ENCODE assay signal across 18 mouse cellular contexts in the genomic region with DNA sequence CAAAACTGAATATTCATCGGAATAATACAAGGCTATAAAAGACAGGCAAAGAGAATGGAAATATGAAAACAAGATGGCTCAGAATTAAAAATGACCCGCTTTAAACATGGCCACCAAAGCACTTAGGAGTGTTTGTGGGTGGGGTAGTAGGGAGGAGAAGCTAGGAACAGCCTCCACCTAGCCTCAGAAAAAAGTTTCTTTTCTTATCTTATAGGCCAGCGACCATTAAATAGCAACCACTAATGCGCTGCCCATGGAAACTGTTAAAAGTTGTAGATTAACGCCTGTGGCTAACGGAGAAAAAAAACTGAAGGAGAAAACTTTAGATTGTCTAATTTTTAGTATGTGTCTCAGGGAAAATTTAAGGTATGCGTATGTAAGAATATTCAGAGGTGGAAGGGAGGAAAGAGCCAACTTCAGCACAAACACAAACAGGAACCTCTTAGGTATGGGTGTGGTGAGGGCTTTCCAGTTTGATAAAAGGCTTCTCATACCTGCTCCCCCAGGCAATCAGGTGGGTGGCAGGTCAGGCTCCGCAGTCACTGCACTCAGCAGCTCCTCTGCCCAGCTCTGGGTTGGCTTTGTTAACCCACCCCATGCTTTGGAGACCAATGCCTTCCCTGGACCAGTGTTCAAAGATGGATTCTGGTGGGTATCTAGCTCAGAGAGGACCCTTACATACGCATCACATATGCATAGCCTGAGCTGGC.
DNase-seq lines count a peak whose midpoint lies in the region; ATAC-seq and TF ChIP-seq lines count a peak whose summit lies in the region.
"Had no signal": no experiment of that assay in that cellular context is flagged by ENCODE, and none has a peak within 500 bp of the region (broad histone marks: within the 10 kb centered on the region; RNA-seq: fewer than 3 reads in every experiment).

No protein-coding gene starts in this region.

- H3K4me1 ChIP-seq in forebrain, embryonic 13.5 days = peaks cover 68% of the 10 kb centered on the region
- peaks cover 52% of the 10 kb centered on the region for H3K4me1 ChIP-seq in forebrain, embryonic 15.5 days
- peaks cover 77% of the 10 kb centered on the region for H3K4me1 ChIP-seq in hindbrain, embryonic 13.5 days (replicated peaks)
- H3K4me1 ChIP-seq in hindbrain, embryonic 16.5 days (ENCODE audit: control insufficient read depth, insufficient read depth, low read depth, low read length) = peaks cover 35% of the 10 kb centered on the region
- H3K4me1 ChIP-seq in liver, embryonic 14.5 days (replicated peaks; ENCODE audit: control insufficient read depth in 2 of 2, insufficient read depth in 2 of 2, low read length in 1 of 2) = peaks cover 21 to 27% of the 10 kb centered on the region in 2 experiments

- H3K27me3 ChIP-seq in forebrain, embryonic 13.5 days = no peaks in the 10 kb centered on the region
- no peaks in the 10 kb centered on the region for H3K27me3 ChIP-seq in forebrain, embryonic 15.5 days
- H3K27me3 ChIP-seq in hindbrain, embryonic 13.5 days = no peaks in the 10 kb centered on the region
- H3K27me3 ChIP-seq in hindbrain, embryonic 16.5 days (replicated peaks; ENCODE audit: control insufficient read depth, insufficient read depth, low read length) = no peaks in the 10 kb centered on the region
- no peaks in the 10 kb centered on the region for H3K27me3 ChIP-seq in liver, embryonic 14.5 days (ENCODE audit: control insufficient read depth, insufficient read depth, low read length)

- no peak for ATAC-seq in forebrain, embryonic 13.5 days
- ATAC-seq in forebrain, embryonic 15.5 days (replicated peaks) = no peak
- no peak for ATAC-seq in hindbrain, embryonic 13.5 days (ENCODE audit: low FRiP score)
- no peak for ATAC-seq in hindbrain, embryonic 16.5 days
- peak; percentile 84 for ATAC-seq in erythroblast, adult 5-6 weeks (replicated peaks; ENCODE audit: low FRiP score, poor library complexity, severe bottlenecking)
- ATAC-seq in liver, embryonic 14.5 days (ENCODE audit: insufficient read depth) = peak; percentile 89
- ATAC-seq: lung, postnatal 0 days had no signal

- H3K4me3 ChIP-seq in forebrain, embryonic 13.5 days = no peak overlapping the region
- H3K4me3 ChIP-seq in forebrain, embryonic 15.5 days = no peak overlapping the region
- no peak overlapping the region for H3K4me3 ChIP-seq in hindbrain, embryonic 13.5 days
- no peak overlapping the region for H3K4me3 ChIP-seq in hindbrain, embryonic 16.5 days (ENCODE audit: low read length)
- no peak overlapping the region for H3K4me3 ChIP-seq in liver, embryonic 14.5 days (ENCODE audit: insufficient read depth in 1 of 2, low read depth in 2 of 2, low read length in 2 of 2)
- H3K4me3 ChIP-seq: gastrocnemius, adult 2 months; limb, embryonic 12.5 days had no signal

- H3K36me3 ChIP-seq in forebrain, embryonic 13.5 days (ENCODE audit: poor library complexity, severe bottlenecking) = peaks cover 4% of the 10 kb centered on the region; the same call in 1 of the 2 replicates
- H3K36me3 ChIP-seq in forebrain, embryonic 15.5 days = no peaks in the 10 kb centered on the region
- no peaks in the 10 kb centered on the region for H3K36me3 ChIP-seq in hindbrain, embryonic 13.5 days
- no peaks in the 10 kb centered on the region for H3K36me3 ChIP-seq in hindbrain, embryonic 16.5 days (ENCODE audit: control insufficient read depth, insufficient read depth, low read length)
- no peaks in the 10 kb centered on the region for H3K36me3 ChIP-seq in liver, embryonic 14.5 days (replicated peaks; ENCODE audit: control insufficient read depth, insufficient read depth, low read depth)
- H3K36me3 ChIP-seq: limb, embryonic 12.5 days had no signal

- DNase-seq in liver, embryonic 14.5 days (ENCODE audit: low read depth in 3 of 3, low spot score in 3 of 3) = peak in 2 of 3 experiments; percentile 42 to 55
- no peak for DNase-seq in spleen, postnatal 10 days (ENCODE audit: low spot score in 2 of 2)
- DNase-seq in lung, postnatal 14 days = no peak
- DNase-seq: adrenal gland, adult 2 months; cerebellum, adult 9-11 months; gastrocnemius, adult 2 months; kidney, adult 11 months; kidney, postnatal 36 days; layer of hippocampus, postnatal 36 days; retina, postnatal 1 day; spleen, adult 18-20 months had no signal

- no peaks in the 10 kb centered on the region for H3K9me3 ChIP-seq in forebrain, embryonic 13.5 days (replicated peaks)
- H3K9me3 ChIP-seq in forebrain, embryonic 15.5 days = no peaks in the 10 kb centered on the region
- H3K9me3 ChIP-seq in hindbrain, embryonic 13.5 days = no peaks in the 10 kb centered on the region
- no peaks in the 10 kb centered on the region for H3K9me3 ChIP-seq in hindbrain, embryonic 16.5 days (ENCODE audit: control insufficient read depth, low read length)
- H3K9me3 ChIP-seq in liver, embryonic 14.5 days (ENCODE audit: control insufficient read depth, low read length) = no peaks in the 10 kb centered on the region
- H3K9me3 ChIP-seq: limb, embryonic 12.5 days had no signal

- H3K4me2 ChIP-seq in forebrain, embryonic 13.5 days = no peak overlapping the region
- no peak overlapping the region for H3K4me2 ChIP-seq in forebrain, embryonic 15.5 days (replicated peaks)
- H3K4me2 ChIP-seq in hindbrain, embryonic 13.5 days = no peak overlapping the region
- H3K4me2 ChIP-seq in hindbrain, embryonic 16.5 days (ENCODE audit: low read length) = no peak overlapping the region
- peak overlapping the region; percentile 45 for H3K4me2 ChIP-seq in liver, embryonic 14.5 days (ENCODE audit: low read depth)
- H3K4me2 ChIP-seq: limb, embryonic 12.5 days had no signal

- 86% methylated on average over 9 of the region's 9 CpGs for WGBS in forebrain, embryonic 13.5 days
- 85% methylated on average over 9 of the region's 9 CpGs for WGBS in forebrain, embryonic 15.5 days
- 92% methylated on average over 9 of the region's 9 CpGs for WGBS in hindbrain, embryonic 13.5 days
- WGBS in hindbrain, embryonic 16.5 days = 91% methylated on average over 9 of the region's 9 CpGs
- 29% methylated on average over 9 of the region's 9 CpGs for WGBS in liver, embryonic 14.5 days (ENCODE audit: insufficient replicate concordance)

- H3K9ac ChIP-seq in forebrain, embryonic 13.5 days = no peak overlapping the region
- no peak overlapping the region for H3K9ac ChIP-seq in forebrain, embryonic 15.5 days (replicated peaks)
- no peak overlapping the region for H3K9ac ChIP-seq in hindbrain, embryonic 13.5 days
- H3K9ac ChIP-seq in hindbrain, embryonic 16.5 days (ENCODE audit: low read depth, low read length) = no peak overlapping the region
- H3K9ac ChIP-seq in liver, embryonic 14.5 days (replicated peaks) = peak overlapping the region; percentile 29
- H3K9ac ChIP-seq: limb, embryonic 12.5 days had no signal

- H3K27ac ChIP-seq in forebrain, embryonic 13.5 days = peak overlapping the region; percentile 31
- H3K27ac ChIP-seq in forebrain, embryonic 15.5 days (replicated peaks) = no peak overlapping the region
- peak overlapping the region; percentile 88; the same call in 1 of the 2 replicates for H3K27ac ChIP-seq in hindbrain, embryonic 13.5 days
- no peak overlapping the region for H3K27ac ChIP-seq in hindbrain, embryonic 16.5 days (ENCODE audit: low read depth, low read length)
- H3K27ac ChIP-seq in liver, embryonic 14.5 days = peak overlapping the region; percentile 70
- H3K27ac ChIP-seq: gastrocnemius, adult 2 months; limb, embryonic 12.5 days had no signal

- TF ChIP-seq EP300 in liver, embryonic 14.5 days (IDR thresholded peaks at IDR 0.05; ENCODE audit: low read depth) = peak; percentile 51

- no peak for TF ChIP-seq CTCF in liver, embryonic 14.5 days (IDR thresholded peaks at IDR 0.05; ENCODE audit: low read depth)

Comparison
In these comparisons a context has a peak if more than half of its experiments do, and no peak if none do; other contexts are left out.
1. H3K27ac ChIP-seq: peak in forebrain, embryonic 13.5 days (single experiment), hindbrain, embryonic 13.5 days (single experiment) and liver, embryonic 14.5 days (single experiment); none in forebrain, embryonic 15.5 days (single experiment) and hindbrain, embryonic 16.5 days (single experiment).
2. ATAC-seq: peak in erythroblast, adult 5-6 weeks (single experiment) and liver, embryonic 14.5 days (single experiment); none in forebrain, embryonic 13.5 days (single experiment), forebrain, embryonic 15.5 days (single experiment), hindbrain, embryonic 13.5 days (single experiment) and hindbrain, embryonic 16.5 days (single experiment).
3. DNase-seq: peak in liver, embryonic 14.5 days (2 of 3); none in spleen, postnatal 10 days (0 of 2) and lung, postnatal 14 days (single experiment).